Mouse (Mus musculus): ENCODE data around the gene Hydin.
"Not testable (repeated sequence)": the region's sequence is repeated elsewhere in the genome, so short reads cannot be mapped to it uniquely, and the experiment has no call there.

Gene Hydin

DNA sequence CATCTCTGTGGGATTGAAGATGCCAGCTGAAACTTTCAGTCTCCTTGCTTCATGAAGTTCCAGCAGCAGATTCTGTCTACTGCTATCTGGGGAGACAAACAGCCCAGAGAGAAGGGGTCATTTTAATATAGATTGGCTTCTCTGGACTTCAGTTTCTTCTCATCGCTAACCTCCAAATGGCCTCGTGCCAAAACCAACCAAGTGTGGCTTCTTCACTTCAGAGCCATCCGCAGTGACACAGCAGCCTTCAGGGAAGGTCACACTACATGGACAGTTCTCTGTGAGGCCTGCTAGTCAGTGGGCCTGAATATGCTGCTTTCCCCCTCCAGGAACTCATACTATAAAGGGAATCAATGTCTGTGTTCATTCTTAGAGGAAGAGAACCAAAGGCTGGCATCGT is 187.7 kb downstream of the Hydin start:
- peak; percentile 8 for DNase-seq

DNA sequence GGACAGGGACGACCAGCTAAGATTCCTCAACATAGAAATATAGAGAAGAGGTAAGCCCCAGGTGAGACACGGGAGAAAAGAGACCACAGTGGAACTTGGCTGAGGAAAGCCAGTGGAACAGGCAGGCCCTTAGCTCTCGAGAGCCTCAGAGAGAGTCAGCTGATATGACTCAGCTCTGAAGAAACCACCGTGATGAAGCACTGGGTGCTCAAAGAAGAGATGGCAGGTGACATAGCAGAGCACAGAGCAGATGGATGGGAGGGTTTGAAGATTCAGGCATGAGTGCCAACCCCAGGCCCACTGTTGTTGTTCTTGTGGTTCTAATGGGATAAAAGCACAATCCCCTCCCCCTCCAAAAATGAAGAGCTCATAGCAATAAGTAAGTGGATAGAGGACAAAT is 190.6 kb downstream of the Hydin start:
- no peak for DNase-seq

DNA sequence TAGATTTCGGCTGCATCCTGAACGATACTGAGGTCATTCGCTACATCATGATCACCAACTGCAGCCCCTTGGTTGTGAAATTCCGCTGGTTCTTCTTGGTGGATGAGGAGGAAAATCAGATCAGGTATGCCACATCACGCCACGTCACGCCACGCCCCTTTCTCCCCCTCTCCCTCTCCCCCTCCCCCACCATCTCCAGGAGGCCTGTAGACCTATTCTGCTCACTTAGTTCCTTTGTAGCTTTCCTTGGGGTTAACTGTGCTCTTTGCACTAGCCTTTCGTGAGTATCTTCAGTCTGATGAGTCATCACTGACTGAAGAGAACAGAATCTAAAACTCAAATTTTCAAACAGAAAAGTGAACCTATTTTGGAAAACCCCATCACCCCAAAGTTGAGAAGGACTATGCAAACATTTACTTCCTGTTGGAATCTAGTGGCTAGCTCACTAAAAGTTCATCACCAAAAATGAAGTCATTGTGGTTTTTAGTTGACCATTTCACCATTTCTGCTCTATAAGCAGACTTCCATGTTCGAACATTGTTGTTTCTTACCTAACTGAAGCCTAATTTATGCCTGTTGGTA is 195.9 kb downstream of the Hydin start:
- no peak for DNase-seq

DNA sequence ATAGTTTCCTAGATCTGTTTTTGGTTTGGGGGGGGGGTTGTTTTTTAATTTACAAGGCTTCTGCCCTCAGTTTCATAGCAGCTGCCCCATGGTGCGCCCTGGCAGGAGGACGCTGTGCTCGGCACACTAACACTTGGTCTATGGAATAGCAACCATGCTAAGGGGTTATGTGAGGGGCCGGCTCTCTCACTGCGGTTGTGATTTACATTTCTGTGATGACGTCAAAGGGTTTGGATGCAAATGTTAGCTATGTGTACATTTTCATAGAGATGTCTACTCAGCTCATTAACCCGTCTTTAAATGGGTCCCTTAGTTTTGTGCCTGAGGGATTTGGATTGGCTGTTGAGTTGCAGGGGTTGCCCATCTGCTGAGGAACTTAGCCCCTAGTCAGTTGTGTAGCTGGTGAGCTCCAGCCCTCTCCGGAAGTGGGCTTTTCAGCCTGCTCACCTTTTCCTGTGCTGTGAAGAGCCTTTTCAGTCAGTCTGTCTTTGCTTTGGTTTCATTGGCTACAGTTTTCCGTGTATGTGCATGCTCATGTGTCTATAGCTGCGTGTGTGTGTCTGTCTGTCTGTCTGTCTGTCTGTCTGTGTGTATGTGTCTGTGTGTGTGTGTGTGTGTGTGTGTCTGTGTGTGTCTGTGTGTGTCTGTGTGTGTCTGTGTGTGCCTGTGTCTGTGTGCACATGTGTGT is 197.1 kb downstream of the Hydin start:
- no peak for DNase-seq

DNA sequence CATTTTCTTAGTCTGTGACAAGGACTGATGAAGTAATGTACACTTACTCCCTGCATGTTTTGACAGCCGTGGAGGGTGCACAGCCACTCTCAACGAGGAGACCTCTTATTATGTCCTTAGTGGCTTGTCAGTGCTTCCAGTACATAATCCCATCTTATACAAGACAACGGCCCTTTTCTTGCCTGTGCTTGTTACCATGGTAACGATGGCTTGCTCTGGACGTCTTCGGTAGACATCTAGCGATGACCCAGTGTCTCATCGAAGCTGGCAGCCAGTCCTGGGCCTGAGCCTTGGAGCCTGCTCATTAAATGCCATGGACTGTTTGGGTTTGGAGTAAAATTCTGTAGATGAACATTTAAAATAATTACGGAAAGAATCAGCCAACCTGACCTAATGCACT is 198.8 kb downstream of the Hydin start:
- no peak for DNase-seq

DNA sequence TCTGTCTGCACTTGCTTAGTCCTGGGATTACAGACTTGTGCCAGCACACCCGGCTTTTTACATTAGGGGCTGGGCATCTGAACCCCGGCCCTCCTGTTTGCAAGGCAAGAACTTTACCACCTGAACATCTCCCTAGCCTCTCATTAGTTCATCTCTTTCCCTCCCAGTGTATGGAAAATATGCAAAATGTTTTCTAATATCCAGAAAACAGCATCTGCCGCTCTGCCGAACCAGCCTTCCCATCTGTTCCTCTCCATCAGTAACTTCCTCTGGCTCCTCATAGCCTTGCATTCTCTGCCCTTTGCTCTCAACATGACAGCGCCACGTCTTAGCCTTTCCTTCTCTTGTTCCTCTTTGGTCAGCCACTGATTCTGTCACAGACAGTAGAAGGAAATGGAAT is 210.5 kb downstream of the Hydin start:
- DNase-seq, result no peak

DNA sequence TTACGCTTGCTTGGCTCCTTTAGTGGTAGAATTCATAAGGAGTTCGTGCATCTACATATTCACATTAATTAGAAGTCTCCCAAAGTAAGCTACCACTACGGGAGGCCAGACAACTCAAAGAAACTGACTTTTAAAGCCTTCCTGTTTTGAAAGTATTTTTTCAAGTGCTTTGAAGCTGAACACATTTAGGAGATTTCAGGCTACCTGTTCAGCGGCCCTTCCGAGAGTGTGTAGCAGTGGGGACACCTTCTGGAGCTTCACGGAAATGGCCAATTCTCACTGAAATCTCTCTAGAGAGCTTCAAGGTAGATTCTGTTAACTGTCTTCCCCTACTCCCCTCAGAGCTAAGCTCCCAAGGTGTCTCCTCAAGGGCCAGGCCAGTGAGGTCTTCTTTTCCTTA is 211.8 kb downstream of the Hydin start:
- DNase-seq, result peak; percentile 29

DNA sequence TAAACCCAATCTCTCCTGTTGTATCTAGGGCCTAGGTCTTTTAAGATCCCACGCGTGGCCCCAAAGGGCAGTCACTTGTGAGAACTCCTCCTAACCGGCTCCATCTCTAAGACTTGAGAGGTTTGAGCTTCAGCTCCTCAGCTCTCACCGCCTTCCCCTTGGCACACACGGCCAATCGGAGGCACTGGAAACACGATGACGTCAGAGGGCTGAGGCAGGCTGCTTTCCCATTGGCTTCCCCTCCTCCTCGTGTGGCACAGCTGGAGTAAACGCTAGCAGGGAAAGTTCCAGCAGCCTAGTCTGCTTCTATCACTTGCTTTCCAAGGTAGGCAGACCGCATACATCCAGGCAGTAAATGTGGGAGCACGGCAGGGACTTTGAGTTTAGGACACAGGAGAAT is 212.6 kb downstream of the Hydin start:
- no peak for DNase-seq

DNA sequence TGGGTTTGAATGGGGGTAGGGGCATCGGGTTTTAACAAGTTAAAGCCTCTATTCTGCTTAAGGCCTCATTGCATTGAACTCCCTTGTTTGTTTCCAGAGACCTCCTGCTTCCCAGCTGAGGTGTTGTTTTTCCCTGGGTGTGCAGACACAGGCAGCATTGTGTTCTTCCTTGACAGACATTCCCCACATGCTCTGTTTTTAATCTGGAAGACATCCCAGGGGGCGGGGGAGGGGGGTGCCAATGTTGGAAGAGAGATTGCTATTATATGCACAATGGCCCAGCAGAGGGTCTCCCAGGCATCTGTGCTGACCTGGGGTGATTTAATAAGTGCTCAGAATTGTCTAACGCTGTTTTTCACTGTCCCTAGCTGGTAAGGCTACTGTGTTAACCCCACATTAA is 215.5 kb downstream of the Hydin start:
- no peak for DNase-seq

DNA sequence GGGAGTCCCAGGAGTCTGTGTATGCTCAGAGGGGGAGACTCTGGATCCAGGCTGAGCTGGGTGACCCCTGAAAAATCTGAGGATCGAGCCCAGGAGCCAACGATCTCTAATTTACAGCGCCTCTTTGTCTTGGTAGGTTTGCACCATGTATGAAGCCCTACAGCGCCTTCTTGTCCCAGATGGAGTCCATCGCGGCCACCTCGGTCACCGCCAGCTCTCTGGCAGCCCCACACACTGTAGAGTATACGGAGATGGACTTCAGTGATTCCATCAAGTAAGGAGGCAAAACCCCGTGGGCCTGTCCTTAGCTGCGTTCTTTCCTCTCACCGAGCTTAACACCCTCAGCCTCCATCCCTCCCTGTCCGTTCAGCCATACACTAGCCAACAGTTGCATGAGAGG is 218.5 kb downstream of the Hydin start:
- no peak for DNase-seq

DNA sequence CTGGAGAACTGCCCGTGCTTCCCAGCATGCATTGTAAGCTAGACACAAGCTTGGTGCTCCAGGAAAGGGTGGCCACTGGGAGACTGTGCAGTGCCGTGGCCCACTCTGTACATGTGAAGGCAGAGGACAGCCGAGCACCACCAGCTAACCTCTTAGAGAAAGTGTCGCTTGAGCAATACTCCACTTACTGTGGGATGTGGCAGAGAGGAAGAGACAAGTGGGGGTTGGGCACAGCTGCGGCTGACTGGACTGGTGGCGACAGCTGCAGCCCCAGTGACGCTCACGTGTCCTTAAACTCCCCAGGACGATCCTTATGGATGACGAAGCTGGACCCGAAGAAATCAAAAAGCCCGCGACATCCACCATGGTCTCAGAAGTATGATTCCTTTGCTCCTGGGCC is 219.2 kb downstream of the Hydin start:
- DNase-seq, result no peak

DNA sequence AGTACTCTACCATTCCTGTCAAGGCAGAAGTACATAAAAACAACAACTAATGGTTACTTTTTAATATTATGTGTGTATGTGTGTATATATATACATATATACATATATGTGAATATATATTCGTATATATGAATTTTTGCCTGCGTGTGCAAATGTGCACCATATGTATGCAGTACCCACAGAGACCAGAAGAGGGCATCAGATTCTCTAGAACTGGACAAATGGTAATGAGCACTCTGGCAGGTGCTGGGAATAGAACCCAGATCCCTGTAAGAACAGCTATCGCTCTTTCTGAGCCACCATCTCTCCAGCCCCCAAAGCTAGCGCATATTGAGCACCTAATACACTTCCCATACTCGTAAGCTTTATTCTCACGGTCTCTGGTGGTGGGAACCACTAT is 220.9 kb downstream of the Hydin start:
- no peak for DNase-seq

DNA sequence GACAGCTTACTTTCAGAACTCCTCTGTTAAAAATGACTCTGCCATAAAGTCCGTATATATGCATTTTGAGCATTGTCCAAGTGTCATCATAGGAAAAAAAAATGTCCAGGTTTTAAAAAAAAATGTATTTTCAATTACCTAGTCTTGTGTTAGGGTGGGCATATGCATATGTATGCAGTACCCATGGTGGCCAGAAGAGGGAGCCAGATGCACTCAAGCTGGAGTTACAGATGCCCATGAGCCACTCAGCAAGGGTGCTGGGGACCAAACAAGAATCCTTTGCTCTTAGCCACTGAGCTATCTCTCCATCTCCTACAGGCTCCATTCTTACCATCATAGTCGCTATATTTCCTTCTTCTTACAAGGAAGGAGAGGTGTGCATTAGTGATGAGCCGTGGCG is 222.6 kb downstream of the Hydin start:
- no peak for DNase-seq

DNA sequence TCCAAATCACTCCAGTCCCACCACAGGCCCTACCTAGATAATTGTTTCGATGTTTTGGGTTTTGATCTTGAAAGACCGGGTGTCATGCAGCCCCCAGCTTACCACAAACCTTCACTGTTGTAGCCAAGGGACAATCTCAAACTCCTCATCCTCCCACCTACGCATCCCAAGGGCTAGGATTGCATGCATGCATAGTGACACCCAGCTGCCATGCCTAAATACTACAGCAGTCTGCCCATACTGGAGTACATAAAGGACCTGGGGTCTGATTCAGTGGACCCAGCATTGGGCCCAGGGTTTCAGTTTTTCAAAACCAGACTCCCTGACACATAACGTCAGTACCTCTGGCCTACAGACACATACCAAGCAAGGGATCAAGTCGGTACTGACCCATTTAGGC is 224.3 kb downstream of the Hydin start:
- no peak for DNase-seq

DNA sequence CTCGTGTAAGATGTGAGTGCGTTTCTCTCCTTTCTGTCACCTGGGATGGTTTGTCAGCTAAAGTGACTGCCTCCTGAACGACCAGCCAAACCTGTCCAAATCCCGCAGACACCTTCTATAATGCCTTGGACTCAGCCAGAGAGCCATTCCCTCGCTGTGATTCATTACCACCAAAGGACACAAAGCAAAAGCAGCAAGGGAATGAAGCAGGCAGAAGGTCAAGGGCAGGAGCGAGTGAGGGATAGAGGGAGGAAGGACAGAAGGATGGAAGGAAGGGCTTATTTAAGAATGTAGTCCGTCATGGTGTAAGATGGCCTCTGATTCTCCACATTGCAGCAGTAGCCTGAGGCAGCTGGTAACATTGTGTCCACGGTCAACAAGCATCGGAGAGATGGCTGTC is 229.5 kb downstream of the Hydin start:
- no peak for DNase-seq

DNA sequence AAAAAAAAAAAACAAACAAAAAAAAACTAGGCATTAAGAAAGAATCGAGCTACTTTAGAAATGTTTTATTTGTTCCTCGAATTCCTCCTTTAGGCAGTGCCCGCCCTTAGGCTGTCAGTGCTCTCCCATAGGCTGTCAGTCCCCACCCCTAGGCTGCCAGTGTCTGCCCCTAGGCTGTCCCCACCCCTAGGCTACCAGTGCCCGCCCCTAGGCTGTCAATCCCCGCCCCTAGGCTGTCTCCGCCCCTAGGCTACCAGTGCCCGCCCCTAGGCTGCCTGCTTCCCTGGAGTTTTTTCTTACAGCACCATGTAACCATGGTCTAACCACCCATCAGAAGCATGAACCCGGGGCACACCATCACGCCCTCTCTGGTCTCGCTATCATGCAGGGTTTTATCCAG is 233.5 kb downstream of the Hydin start:
- peak; percentile 10 for DNase-seq

DNA sequence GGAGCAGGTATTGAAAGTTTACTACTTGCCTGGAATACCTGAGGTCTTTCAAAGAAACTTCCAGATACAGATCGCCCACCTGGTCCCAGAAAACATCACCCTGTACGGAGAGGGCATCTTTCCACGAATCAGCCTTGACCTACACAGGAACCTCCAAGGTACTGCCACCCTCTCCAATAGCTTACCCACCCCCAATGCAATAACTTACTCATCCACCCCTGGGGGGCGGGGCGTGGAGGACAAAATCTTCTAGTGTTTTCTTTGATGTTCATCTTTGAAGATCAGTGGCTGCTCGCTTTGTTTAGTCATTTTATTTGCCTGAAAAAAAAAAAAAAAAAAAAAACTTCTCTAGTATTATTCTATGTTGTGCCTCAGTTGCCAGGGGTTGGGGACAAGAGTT is 233.9 kb downstream of the Hydin start:
- no peak for DNase-seq

DNA sequence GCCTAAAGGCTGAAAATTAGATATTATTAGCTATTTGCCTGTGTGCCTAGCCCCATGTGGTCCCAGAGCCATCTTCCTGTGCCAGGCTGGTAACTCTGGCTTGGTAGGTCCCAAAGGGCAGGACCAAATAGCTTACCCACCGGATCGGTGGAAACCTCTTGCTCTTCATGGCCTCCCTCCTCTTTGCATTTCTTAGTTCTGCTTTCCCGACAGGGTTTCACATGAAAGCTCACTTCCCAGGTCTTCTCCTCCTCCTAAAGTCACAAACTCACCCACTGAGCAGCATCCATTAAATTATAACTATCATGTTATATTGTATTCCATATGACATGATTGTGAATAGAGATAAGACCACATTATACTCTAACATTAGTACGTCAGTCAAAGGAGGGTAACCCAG is 234.6 kb downstream of the Hydin start:
- DNase-seq, result no peak

DNA sequence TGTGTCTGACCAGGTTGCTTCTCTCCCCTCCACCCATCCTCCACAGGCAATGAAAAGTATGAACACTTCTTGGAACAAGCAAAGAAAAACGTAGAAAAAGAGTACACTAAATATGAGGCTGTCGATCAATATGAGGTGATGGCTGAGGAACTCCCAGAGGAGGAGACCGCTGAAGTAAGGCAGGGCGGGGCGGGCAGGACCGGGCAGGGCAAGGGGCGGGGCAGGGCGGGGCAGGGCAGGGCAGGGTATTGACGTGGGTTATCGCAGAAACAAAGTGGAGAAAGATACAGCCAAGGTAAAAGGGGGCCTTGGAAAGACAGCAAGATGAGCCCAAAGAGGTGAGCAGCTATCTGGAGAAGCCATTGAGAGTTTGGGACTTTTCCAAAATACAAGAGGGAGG is 236.1 kb downstream of the Hydin start:
- no peak for DNase-seq

DNA sequence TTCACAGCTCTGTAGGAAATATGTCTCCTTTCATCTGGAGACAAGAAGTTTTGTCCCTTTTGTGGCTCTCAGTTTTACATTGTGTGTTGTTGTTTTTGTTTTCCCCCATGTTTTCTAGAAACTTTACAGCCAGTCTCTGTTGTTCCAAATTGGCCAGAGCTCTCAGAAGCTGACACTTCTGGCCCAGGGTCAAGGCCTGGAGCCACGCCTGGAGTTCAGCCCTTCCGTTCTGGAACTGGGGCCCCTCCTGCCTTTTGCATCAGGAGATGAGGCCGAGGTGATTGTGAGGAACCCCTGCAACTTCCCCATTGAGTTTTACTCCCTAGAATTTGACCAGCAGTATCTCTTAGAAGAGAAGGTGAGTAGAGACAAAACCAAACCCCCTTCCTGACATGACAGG is 242.0 kb downstream of the Hydin start:
- DNase-seq, result no peak

DNA sequence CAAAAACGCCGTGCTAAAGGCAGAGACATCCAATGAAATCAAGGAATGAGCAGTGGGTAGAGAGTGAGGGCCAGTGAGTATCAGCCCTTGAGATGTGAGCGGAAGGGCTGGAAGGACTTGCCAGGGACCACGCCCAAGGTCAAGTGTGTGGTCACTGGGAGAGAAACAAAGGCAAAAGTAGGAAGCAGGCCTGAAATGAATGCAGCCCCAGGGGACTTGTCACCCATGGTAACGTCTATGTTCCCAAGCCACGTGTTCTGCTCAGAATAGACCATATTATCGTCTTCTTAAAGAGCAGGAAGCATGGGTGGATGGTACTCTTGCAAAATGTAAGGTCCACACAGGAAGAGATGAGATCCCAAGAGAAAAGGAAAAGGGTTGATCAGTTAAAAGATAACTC is 253.0 kb downstream of the Hydin start:
- DNase-seq, result no peak

DNA sequence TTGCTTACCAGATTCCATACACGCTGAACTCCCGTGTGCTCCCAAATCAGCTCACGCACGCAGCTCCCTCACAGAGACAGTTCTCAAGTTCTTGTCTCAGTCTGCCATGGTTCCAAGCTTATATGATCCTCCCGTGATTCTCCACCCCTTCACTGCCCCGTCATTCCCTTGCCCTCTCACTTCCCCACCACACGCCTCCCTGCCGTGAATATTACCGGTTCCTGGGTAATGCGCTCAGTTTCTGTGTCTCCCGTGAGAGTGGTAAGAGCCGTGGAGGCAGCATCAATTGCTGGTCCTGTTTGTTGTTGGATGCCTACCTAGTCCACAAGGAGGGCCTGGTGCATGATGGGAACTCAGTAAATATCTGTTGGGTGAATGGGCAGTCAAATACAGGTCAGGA is 255.1 kb downstream of the Hydin start:
- DNase-seq, result no peak

DNA sequence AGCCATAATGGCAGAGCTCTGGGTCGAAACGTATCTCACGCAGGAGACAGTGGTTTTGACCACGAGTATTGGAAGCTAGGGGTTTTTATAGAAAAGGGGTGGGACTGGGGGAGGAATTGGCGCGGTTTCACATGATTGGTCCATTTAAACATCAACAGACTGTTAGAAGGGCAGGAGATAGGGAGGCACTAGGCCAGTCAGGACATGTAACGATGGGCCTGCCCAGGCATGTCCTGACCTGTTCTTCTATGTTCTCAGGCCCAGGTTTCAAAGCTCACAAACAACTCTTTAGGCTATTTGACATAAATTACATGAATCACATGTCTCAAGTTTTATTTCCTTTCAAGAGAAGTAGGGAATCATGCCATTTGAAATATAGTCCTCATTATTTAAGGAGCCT is 255.7 kb downstream of the Hydin start:
- not testable (repeated sequence) for DNase-seq

DNA sequence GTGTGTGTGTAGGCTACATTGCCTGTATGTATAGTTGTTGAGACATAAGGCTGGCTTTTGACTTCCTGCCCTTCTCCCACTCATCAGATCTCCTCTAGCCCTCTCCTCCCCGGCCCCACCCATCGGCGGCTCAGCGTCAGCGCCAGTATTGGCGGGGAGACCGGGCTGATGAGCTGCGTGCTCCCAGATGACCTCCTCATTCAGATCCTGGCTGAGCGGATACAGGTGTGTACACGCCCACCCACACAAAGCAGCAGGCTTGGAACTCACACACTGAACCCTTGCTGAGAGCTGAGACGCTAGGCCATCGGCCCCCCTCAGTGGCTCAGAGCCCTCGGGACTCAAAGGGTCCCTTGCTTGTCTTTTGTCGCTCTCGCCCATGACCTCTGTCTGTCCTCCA is 256.2 kb downstream of the Hydin start:
- DNase-seq, result no peak

DNA sequence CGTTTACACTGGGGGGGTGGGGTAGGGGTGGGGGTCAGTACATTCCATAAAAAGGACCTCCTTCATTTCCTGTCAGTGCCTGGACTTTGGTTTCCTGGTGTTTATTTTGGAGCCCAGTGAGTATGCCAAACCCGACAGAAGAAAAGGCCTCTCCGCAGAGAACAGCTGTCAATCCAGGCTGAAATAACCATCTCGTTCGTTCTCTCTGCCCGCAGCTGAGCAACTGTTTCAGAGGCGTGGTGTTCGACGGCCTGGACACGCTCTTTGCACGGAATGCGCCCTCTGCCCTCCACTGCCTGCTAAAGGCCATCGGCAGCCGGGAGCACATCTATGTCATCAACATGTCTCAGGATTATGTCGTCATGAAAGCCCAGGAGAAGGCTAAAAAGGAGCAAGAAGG is 258.5 kb downstream of the Hydin start:
- DNase-seq, result peak; percentile 17
